Mouse (Mus musculus): ENCODE measurements around the gene Gm49333. TPM values are rescaled to one million over a fixed set of nuclear protein-coding genes. Genes with fewer than 3 reads are reported as not detected.

Gm49333 gene
- not detected in 2 replicates for polyA plus RNA-seq (2015; fragmentation: Nextera tagmentation; extraction: Ambion mirVana)

GRCm38 (mm10) chr16:20611357-20612227 is at the start of gene Gm49333, which contains the start of the genes Eef1akmt4 and Alg3:
Gm49333 (plus strand) TSS chr16:20611610.
Eef1akmt4 (plus strand) TSS chr16:20611593.
Alg3 (minus strand) TSS chr16:20611735.

GRCm38 (mm10) chr16:20589366-20589938 is 22.0 kb upstream of the Gm49333 start, which contains the start of gene Vwa5b2:
Vwa5b2 (plus strand) TSS chr16:20589471.

GRCm38 (mm10) chr16:20621191-20621990 is 10.0 kb downstream of the Gm49333 start, which contains the start of gene Camk2n2:
Camk2n2 (minus strand) TSS chr16:20621287.

GRCm38 (mm10) chr16:20629731-20630634 is 18.6 kb downstream of the Gm49333 start, which contains the start of gene Ece2:
Ece2 (plus strand) TSS chr16:20629828.

GRCm38 (mm10) chr16:20651076-20651946 is 39.9 kb downstream of the Gm49333 start, which contains the start of gene Psmd2:
Psmd2 (plus strand) TSS chr16:20651652.

GRCm38 (mm10) chr16:20668013-20668412 is 56.6 kb downstream of the Gm49333 start, which contains the start of gene Eif4g1:
Eif4g1 (plus strand) TSS chr16:20668313.

GRCm38 (mm10) chr16:20693111-20693701 is 81.8 kb downstream of the Gm49333 start, which contains the start of gene Fam131a:
Fam131a (plus strand) TSS chr16:20693241.

Small RNA genes within 50 kb of the gene (microRNA-seq; reads per million reads assigned to microRNA genes)
- gene Mir1224 (ENCODE audit: borderline replicate concordance, insufficient number of aligned reads) = 10.2 reads per million, percentile 14 among the genes with 10 or more reads in this experiment

Other genes starting within 250 kb of the Gm49333 start
- gene Abcc5, start 185.2 kb upstream of the Gm49333 start, polyA plus RNA-seq (2015; fragmentation: Nextera tagmentation; extraction: Ambion mirVana) = 32.8 and 40.6 TPM in 2 replicates
- gene Eif2b5, start 112.8 kb upstream of the Gm49333 start, polyA plus RNA-seq (2015; fragmentation: Nextera tagmentation; extraction: Ambion mirVana) = 60.8 and 62.9 TPM in 2 replicates
- 14.3 and 18.0 TPM in 2 replicates for gene Dvl3, start 94.6 kb upstream of the Gm49333 start, polyA plus RNA-seq (2015; fragmentation: Nextera tagmentation; extraction: Ambion mirVana)
- gene Ap2m1, start 76.1 kb upstream of the Gm49333 start, polyA plus RNA-seq (2015; fragmentation: Nextera tagmentation; extraction: Ambion mirVana) = 460 and 512 TPM in 2 replicates
- gene Abcf3, start 63.0 kb upstream of the Gm49333 start, polyA plus RNA-seq (2015; fragmentation: Nextera tagmentation; extraction: Ambion mirVana) = 41.1 and 47.2 TPM in 2 replicates
- gene Vwa5b2, start 22.1 kb upstream of the Gm49333 start, polyA plus RNA-seq (2015; fragmentation: Nextera tagmentation; extraction: Ambion mirVana) = 5.4 and 9.7 TPM in 2 replicates
- gene Eef1akmt4, start within 50 bp of the Gm49333 start, polyA plus RNA-seq (2015; fragmentation: Nextera tagmentation; extraction: Ambion mirVana) = 11.8 and 16.2 TPM in 2 replicates
- gene Alg3, start 125 bp downstream of the Gm49333 start, polyA plus RNA-seq (2015; fragmentation: Nextera tagmentation; extraction: Ambion mirVana) = 17.8 and 26.2 TPM in 2 replicates
- 3.7 and 7.8 TPM in 2 replicates for gene Camk2n2, start 9.7 kb downstream of the Gm49333 start, polyA plus RNA-seq (2015; fragmentation: Nextera tagmentation; extraction: Ambion mirVana)
- 2.9 and 3.8 TPM in 2 replicates for gene Ece2, start 18.2 kb downstream of the Gm49333 start, polyA plus RNA-seq (2015; fragmentation: Nextera tagmentation; extraction: Ambion mirVana)
- 156 and 204 TPM in 2 replicates for gene Psmd2, start 40.0 kb downstream of the Gm49333 start, polyA plus RNA-seq (2015; fragmentation: Nextera tagmentation; extraction: Ambion mirVana)
- 73.9 and 94.5 TPM in 2 replicates for gene Eif4g1, start 56.7 kb downstream of the Gm49333 start, polyA plus RNA-seq (2015; fragmentation: Nextera tagmentation; extraction: Ambion mirVana)
- gene Fam131a, start 81.6 kb downstream of the Gm49333 start, polyA plus RNA-seq (2015; fragmentation: Nextera tagmentation; extraction: Ambion mirVana) = 10.6 and 14.7 TPM in 2 replicates
- 137 and 171 TPM in 2 replicates for gene Polr2h, start 106.1 kb downstream of the Gm49333 start, polyA plus RNA-seq (2015; fragmentation: Nextera tagmentation; extraction: Ambion mirVana)
- 13.3 and 27.2 TPM in 2 replicates for gene Clcn2, start 106.1 kb downstream of the Gm49333 start, polyA plus RNA-seq (2015; fragmentation: Nextera tagmentation; extraction: Ambion mirVana)
- 5.3 and 9.5 TPM in 2 replicates for gene Chrd, start 121.5 kb downstream of the Gm49333 start, polyA plus RNA-seq (2015; fragmentation: Nextera tagmentation; extraction: Ambion mirVana)
- gene Thpo, start 122.9 kb downstream of the Gm49333 start, polyA plus RNA-seq (2015; fragmentation: Nextera tagmentation; extraction: Ambion mirVana) = 1.5 and 2.5 TPM in 2 replicates

All from adrenal gland, postnatal 0 days (tissue).